24 mouse cellular contexts compared by ENCODE assay signal in the genomic region with DNA sequence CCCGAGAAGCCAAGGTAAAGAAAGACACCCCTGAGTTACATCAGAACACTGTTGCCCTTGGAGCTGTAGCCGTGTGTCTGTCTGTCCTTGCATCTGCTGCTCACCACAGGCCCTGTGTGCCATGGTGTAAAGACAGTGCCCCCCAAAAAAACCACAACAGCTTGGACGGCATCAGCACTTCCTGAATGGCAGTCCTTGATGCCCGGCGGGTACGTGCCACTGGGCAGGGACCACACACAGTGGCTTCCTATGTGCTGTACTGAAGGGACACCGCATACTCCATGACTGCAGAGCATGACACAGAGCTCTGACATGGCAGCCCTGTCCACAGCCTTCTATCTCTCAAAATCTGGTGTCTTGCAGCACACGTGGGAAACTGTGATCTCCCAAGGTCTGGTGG.
DNase-seq lines count a peak whose midpoint lies in the region; ATAC-seq lines count a peak whose summit lies in the region.
"Had no signal": no experiment of that assay in that cellular context is flagged by ENCODE, and none has a peak within 500 bp of the region (broad histone marks: within the 10 kb centered on the region; RNA-seq: fewer than 3 reads in every experiment).

No protein-coding gene starts in this region.

- H3K9me3 ChIP-seq in heart, embryonic 10.5 days, result no peaks in the 10 kb centered on the region
- H3K9me3 ChIP-seq: heart, embryonic 12.5 days; intestine, embryonic 15.5 days; limb, embryonic 12.5 days; liver, embryonic 15.5 days; lung, embryonic 15.5 days; midbrain, embryonic 12.5 days; neural tube, embryonic 13.5 days had no signal

- peak; percentile 82 for ATAC-seq in granulocyte monocyte progenitor cell, adult 5-6 weeks (replicated peaks; ENCODE audit: poor library complexity, severe bottlenecking)
- ATAC-seq in megakaryocyte progenitor cell, adult 5-6 weeks (replicated peaks; ENCODE audit: poor library complexity), result peak; percentile 63
- ATAC-seq: activated CD4-positive, CD25-positive, alpha-beta regulatory T cell, adult 4 months; forebrain, embryonic 16.5 days; hindbrain, postnatal 0 days; intestine, embryonic 15.5 days had no signal

- H3K27ac ChIP-seq in heart, embryonic 10.5 days, result peak overlapping the region; percentile 79
- H3K27ac ChIP-seq: hindbrain, postnatal 0 days; intestine, embryonic 15.5 days; limb, embryonic 12.5 days; liver, embryonic 15.5 days; midbrain, embryonic 12.5 days; neural tube, embryonic 13.5 days had no signal

- whole genome bisulfite sequencing in heart, embryonic 10.5 days, result 76% methylated on average over 8 of the region's 8 CpGs

- no peak overlapping the region for H3K4me3 ChIP-seq in heart, embryonic 10.5 days
- H3K4me3 ChIP-seq: heart, embryonic 12.5 days; intestine, embryonic 15.5 days; limb, embryonic 12.5 days; liver, embryonic 15.5 days; lung, embryonic 15.5 days; midbrain, embryonic 12.5 days; neural tube, embryonic 13.5 days had no signal

- H3K27me3 ChIP-seq in heart, embryonic 10.5 days (ENCODE audit: insufficient read depth, poor library complexity, severe bottlenecking), result no peaks in the 10 kb centered on the region
- H3K27me3 ChIP-seq: CH12.LX; heart, embryonic 12.5 days; intestine, embryonic 15.5 days; limb, embryonic 12.5 days; liver, embryonic 15.5 days; lung, embryonic 15.5 days; neural tube, embryonic 13.5 days had no signal

- H3K4me1 ChIP-seq in heart, embryonic 10.5 days, result peaks cover 90% of the 10 kb centered on the region
- H3K4me1 ChIP-seq: liver, embryonic 15.5 days had no signal

- DNase-seq in heart, embryonic 10.5 days (ENCODE audit: low spot score), result no peak
- DNase-seq in heart, adult 11 months, result no peak
- peak; percentile 71 for DNase-seq in 416B (ENCODE audit: low read depth)
- DNase-seq in c-Kit-positive CD71-positive TER-119-positive erythroid progenitor cells, embryonic 14.5 days (ENCODE audit: low spot score), result no peak
- no peak for DNase-seq in B cell, adult 2 months
- DNase-seq: cerebellum, adult 2 months; cerebellum, postnatal 14 days; heart, postnatal 10 days; kidney, adult 8-10 months; kidney, postnatal 10 days; thymus, postnatal 14 days had no signal

- H3K36me3 ChIP-seq in heart, embryonic 10.5 days, result no peaks in the 10 kb centered on the region
- H3K36me3 ChIP-seq: heart, embryonic 12.5 days; intestine, embryonic 15.5 days; limb, embryonic 12.5 days; liver, embryonic 15.5 days; lung, embryonic 15.5 days; midbrain, embryonic 12.5 days; neural tube, embryonic 13.5 days had no signal
